Mouse (Mus musculus) bone marrow, adult 2 months (tissue): ENCODE results near the gene Gm11172.

ENCODE experiments used
- CTCF ChIP-seq: fragments of 200-500 bp; IDR thresholded peaks from 2 replicates; pipeline ENCODE4 v1.5.1; 2011; ENCODE audit warnings: low read length, control low read depth; ENCODE audit not compliant: control insufficient read depth, insufficient read depth
- POLR2A ChIP-seq: fragments of 200-500 bp; IDR thresholded peaks from 2 replicates; pipeline ENCODE4 v1.6.1; 2011; ENCODE audit warnings: low read depth, mild to moderate bottlenecking, control low read depth, low read length, borderline replicate concordance; ENCODE audit not compliant: control insufficient read depth

DNA sequence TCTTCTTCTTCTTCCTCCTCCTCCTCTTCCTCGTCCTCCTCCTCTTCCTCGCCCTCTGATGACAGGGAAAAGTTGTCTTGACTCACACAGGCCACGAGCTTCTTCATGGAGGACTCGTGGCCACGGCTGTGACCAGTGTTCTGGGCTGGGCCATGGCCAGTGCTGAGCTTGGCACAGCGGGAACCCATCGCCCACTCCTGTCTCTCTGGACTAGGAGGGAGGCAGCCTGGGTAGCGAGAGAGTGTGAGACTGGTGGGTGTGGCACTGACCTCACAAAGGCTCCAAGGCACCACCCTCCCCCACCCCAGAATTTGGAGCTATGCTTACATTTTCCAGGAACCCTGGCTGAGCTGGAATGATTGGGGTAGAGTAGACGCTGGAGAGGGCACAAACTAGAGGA is 22.0 kb upstream of the Gm11172 start, which contains the start of gene Prm3:
- TF ChIP-seq POLR2A (no peak), CTCF (no peak)
